Mouse (Mus musculus): ENCODE measurements around the gene Phlpp1.

- TF ChIP-seq GATA1 (IDR thresholded peaks at IDR 0.05; ENCODE audit: borderline replicate concordance, low read length) (no peak), FLI1 (IDR thresholded peaks at IDR 0.05; ENCODE audit: low read length) (no peak)
Measured at GRCm38 (mm10) chr1:106428580-106428979, 257.0 kb downstream of the Phlpp1 start.
